Mouse (Mus musculus) mature B cell (primary cell): ENCODE results near the gene Olfr1303.

Experiments
- in situ Hi-C: fragments of 300-500 bp; cut with MboI; formaldehyde crosslinking; loops from 2 replicates; pipeline ENCODE4 v1.14.3; 2019

The Olfr1303 gene

DNA sequence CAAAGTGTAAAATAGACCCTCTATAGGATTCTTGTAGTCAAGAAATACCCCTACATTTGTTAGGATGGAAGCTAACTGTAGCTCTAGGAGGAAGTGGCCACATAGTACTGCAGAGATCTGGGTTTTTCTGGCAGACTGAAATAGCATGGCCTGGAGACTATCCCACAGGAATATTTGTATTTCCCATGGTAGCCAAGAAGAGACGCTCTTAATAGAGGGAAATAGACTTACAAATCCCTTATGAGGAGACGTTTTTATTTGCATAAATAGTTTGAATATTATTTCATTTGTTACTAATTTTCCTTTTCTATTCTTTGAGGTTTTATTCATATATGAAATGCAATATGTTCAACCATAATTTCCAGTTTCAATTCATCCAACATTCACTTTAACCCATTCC, at the start of gene Olfr1303:
Gene Olfr1303, minus strand, starts transcription at position 101 of the 400 bp plus-strand sequence.
- in situ Hi-C loops = no loop called here

DNA sequence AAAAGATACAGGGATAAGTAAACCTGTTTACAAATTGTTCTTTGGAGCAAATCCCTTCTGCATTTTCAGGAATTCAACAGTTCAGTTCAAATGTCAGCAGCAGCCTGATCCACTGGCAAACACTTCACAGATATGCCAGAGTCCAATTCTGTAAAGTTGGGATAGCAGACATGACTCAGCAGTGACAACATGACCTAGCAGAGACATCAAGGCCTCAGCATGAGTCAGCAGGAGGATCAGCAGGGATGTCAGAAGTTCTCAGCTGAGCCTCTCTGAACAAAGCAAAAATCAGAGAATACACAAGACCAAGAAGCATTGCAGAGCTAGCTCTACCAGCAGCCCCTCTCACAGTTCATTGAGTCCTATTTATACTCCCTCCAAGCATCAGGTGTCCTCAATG, 7.2 kb downstream of the Olfr1303 start:
- in situ Hi-C loops = no loop called here

DNA sequence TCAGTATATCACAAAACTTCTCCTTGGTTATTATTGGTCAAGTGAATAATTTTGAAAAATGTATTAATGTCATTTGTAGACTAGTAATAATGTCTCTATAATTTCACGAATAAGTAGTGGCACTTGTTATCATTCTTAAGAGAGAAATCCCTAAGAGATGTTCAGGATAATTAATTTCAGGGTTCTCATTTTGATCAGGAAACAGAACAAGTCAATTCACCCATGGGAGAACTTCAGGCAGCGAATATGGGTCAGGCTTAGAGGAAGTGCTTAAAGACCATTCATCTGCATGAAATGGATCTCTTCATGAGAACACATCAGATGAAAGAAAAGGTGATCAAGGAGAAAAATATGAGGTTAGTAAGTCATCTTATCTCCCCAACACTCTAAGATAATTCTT, 43.0 kb downstream of the Olfr1303 start, which contains the start of gene Olfr1302:
Gene Olfr1302, plus strand, starts transcription at position 301 of the 400 bp plus-strand sequence.
- in situ Hi-C loops = no loop called here
